Mouse (Mus musculus) heart, postnatal 10 days (tissue): ENCODE data around the gene Car10. TPM values are rescaled to one million over a fixed set of nuclear protein-coding genes. Genes with fewer than 3 reads are reported as not detected.

ENCODE experiments used
- DNase-seq, 2 experiments: peaks; one replicate each; pipeline ENCODE4 v3.0.0; 2021
- intact Hi-C: fragments of 180-260 bp; cut with DNase I; formaldehyde crosslinking; loops from one replicate; pipeline ENCODE4 v1.15.1; 2025
- total RNA-seq, 2 experiments: library from RNA; stranded (reverse); gene quantifications; 2 replicates each; pipeline ENCODE4 v1.2.3; 2021

The Car10 gene
- total RNA-seq, 2 experiments from 2014 or later = not detected

DNA sequence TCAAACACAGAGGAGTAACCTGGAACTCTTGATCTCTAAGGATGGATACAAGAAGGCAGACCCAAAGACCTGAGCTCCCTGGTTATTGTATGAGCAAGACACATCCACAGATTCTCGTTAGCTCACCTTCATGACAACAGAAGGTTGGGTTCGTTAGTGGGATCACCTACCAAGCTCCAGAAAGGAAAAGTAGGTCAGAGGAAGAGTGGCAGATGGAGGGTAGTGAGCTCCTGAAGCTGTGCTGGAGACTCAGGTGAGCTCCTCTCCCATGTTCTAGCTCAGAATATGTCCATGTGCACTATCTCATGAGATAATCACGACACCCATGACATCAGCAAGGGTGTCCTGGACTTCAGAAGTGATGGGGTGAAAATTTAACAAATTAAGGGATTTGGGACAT is 57.1 kb downstream of the Car10 start:
- intact Hi-C loops = no loop called here
- no peak for DNase-seq

DNA sequence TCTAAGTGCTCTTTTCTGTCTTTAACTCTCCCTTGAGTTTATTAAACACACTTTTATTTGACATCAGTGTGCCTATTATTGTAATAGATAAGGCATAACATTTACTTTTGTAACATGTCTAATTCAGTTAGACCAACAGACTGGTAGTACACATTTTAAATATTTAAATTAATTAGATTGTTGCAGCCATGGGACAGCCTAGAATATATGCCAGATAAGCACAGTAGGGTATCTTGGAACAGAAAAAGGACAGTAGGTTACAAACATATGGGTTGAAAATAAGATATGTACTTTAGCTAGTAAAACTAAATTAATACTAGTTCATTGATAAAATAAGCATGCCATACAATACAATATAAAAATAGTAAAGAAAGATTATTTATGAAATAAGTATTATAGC is 74.6 kb downstream of the Car10 start:
- no peak for DNase-seq
- intact Hi-C loops = no loop called here

DNA sequence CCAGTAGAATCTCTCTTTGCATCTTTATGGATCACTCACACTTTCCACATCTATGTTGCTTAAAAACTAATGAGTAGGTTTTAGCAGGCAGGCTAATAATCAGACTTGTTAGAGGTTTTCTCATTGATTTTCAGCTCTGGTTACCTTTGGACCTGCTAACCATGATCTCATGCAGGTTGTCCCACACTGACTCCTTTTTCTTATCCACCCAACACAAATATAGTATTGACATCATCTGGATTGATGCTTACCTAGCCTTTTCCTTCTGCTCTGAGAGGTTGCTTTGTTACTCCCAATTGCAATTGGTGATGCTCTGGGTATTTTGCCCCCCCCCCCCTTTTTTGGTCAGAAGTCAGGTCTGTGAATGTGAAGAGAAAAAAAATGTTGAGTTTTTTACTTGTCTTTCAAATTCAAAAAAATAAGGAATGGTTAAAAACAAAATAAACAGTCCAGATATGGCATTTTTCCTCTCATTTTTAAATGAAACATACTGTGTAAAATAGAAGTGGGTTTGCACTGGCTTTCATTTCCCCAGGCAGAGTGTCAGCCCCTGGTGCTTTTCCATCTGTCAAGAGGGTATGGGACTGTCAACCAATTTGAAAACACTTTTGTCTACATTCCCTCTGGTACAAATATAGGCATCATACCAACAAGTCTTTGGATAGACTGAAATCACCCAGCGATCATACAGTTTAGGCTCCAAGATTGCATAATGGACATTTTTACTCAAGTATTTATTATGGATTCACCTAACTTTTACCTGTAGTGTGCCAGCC is 75.9 kb downstream of the Car10 start:
- intact Hi-C loops = no loop called here
- DNase-seq = no peak

DNA sequence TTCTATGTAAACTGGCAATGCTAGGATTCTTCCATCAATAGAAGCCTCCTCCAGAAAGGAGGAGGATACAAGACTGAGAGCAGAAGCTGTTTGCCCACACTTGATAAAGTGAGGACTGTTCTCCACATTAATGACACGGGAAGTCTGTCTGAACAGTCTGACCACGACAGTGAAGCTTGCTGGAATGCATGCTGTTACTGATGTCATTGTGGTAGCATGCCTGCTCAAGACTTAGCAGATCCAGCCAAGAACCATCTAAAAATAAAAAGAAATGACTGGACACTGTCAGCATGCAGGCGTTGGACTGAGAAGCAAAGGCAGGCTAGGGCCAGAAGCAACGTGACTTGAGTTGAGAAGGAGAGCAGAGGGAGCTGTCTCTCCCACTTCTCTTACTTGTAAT is 87.6 kb downstream of the Car10 start:
- intact Hi-C loops = no loop called here
- DNase-seq = peak; percentile 62 to 67

DNA sequence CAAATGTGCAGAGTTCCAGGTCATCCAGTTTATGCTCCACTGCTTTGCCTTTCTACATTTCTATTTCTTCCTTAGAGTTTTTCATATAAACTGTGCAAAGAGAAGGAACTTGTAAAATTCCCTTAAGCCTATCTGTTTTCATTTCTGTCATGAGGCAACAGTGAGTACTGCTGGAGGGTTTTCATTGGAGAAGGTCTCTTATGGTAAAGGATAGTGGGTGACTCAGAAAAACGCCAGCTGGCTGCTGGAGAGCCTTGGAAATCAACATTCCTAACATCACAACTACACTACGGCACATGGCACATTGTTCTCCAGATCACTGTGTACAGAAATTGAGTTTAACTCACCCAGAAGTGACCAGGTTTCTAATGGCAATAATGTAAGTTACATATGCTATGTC is 88.3 kb downstream of the Car10 start:
- intact Hi-C loops = no loop called here
- DNase-seq = no peak

DNA sequence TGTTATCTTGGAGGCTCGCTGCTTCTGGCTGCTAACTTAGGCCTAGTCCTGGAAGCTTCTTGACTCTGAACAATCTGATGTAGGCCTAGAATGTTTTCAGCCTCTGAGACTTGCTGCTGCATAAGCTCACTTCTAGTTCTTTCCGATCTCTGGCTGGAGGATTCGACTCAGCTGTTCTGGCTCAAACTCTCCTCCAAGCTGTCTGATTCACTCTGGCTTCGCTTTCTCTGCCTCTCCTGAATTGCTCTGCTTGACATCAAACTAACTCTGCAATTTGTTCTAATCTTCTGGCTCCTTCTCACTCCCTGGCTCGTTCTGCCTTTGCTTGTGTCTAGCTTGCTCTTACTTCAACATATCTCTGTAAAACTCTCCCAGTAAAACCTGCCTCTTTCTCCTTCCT is 90.8 kb downstream of the Car10 start:
- peak; percentile 35 to 51 for DNase-seq
- intact Hi-C loops = no loop called here

DNA sequence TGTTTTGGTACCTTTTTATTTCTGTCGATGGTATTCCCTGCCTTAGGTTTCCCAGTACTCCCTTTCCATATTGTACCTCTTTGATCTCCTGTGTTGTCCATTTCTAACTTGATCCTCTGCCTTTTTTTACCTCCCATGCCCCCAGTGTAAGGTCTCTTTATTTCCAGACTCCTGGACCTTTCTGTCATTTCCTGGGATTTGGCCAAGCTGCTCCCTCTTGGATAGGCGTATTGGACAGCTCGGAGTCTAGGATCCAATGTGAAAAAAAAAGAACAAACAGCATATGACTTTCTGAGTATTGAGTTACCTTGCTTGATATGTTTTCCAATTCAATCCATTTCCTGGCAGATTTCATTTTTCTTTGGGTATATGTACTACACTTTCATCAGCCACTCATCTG is 102.2 kb downstream of the Car10 start:
- intact Hi-C loops = no loop called here
- no peak for DNase-seq

DNA sequence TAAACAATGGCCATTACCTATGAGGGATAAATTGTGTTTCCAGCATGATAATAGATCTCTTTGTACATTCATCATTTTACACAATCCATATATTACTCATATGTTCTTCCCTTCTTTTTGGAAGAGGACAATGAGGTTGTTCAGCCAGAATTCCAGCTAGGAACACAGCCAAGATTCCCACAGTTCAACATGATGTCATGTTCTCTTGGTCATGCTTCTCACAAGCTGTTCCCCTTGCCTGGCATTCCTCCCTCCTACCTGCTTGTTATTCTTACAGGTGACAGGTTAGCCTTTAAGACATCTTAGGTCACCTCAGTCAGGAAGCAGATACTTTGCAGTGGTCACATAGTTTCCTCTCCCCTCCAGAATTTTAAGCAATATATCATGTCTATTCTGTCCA is 119.6 kb downstream of the Car10 start:
- no peak for DNase-seq
- intact Hi-C loops = no loop called here

DNA sequence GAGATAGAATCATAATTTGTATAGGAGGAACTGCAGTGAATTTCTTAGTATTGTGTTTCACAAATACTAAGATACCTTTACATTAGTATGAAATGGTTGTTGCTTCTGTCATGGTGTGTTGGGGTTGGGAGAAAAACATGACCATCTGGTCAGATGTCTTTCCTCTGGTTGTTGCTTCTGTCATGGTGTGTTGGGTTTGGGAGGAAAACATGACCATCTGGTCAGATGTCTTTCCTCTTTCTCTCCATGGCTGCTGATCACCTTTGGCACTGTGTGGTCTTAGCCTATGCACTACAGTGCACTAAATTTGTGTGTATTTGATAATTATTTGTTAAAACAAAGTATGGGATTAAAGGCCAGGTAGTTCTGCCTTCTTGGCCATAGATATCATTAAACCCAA is 132.2 kb downstream of the Car10 start:
- no peak for DNase-seq
- intact Hi-C loops = no loop called here

DNA sequence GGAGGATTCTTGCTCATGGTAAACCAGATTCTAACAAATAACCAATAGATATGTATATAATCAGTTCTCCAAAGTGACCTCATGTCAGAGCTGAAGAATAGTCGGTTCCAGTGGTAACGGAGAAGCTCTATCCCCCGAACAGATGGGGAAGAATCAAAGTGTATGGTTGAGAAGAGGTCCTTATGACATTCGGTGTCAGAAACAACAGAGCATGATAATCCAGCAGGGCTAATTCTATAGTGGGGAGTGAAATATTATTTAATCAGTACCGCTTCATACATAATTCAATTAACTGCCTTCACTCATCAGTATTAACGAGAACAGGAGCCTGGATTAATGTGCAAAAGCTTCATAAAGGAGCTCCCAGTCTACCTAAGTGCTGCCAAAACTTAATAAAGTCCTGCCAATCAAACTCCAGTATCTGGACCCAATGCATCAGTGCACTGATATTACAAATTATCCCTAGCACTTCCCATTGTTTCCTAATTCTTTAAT is 152.0 kb downstream of the Car10 start:
- intact Hi-C loops = no loop called here
- no peak for DNase-seq

DNA sequence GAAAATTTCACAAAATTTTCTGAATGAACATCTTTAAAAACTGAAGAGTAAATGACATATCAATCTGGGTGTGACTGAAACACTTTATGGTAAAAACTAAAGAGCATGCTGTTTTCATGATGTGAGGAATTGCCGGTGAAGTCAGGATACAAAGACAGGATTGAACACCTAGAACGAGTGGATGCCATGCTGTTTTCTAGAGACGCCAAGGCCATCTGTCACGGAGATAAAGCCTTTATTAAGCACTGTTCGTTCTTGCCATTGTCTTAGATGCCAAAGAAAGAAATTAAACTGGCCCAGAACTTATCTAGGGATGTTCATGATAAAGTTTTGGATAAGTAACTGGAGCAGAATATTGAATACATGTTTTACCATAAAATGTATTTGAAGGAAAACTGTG is 153.9 kb downstream of the Car10 start:
- no peak for DNase-seq
- intact Hi-C loops = no loop called here

DNA sequence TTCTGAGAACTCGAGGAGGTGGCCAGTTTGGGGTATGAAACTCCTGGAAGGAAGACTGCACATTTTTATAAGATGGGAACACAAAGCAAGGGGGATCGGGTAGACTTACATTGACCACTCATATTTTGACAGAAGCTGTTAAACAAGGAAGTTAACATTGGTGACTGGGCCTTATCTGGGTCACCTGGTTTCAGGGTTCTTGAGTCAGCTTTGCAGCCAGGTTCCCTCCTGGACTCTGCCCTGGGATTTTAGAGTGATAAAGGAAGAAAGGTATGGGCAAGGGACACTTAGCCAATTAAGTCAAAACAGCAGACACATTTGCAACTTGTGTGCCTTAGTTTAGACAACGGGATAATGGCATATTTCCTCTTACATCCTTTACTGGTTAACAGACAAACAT is 166.2 kb downstream of the Car10 start:
- intact Hi-C loops = no loop called here
- no peak for DNase-seq

DNA sequence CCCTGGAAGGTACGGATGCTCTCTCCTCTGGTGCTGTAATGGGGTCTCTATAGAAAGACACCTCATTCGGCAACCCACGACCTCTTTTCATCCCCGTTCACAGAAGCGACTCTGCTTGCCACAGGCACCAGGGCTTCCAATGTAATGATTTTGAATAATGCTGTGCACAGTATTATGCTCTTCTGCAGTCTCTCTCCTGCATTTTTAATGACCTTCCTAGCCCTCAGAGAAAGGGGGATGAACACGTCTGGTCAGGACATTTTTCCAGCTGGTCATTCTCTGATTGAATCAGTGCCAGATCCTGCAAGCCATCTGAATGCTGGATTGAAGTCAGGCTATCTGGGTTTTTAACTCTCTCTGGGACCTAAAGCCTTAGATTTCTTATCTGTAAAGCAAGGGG is 174.2 kb downstream of the Car10 start:
- no peak for DNase-seq
- intact Hi-C loops = no loop called here

DNA sequence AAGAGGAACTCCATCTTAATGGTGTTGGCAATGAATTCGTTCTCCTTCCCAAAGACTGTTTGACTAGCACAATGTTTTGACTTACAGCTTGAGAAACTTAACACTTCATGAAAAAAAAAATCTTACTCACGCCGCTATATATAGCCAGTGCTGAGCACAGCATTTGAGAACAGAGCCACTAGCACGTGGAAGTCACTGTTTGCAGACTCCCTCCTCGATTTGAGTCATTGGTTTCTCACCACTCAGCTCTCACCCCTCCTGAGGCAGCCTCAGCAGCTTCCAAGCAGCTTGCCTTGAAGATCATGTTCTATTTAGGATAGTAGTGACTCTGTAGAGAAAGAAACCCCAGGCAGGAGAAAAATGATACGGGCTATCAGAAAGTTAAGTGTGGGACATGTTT is 176.1 kb downstream of the Car10 start:
- intact Hi-C loops = no loop called here
- peak; percentile 9 to 24 for DNase-seq

DNA sequence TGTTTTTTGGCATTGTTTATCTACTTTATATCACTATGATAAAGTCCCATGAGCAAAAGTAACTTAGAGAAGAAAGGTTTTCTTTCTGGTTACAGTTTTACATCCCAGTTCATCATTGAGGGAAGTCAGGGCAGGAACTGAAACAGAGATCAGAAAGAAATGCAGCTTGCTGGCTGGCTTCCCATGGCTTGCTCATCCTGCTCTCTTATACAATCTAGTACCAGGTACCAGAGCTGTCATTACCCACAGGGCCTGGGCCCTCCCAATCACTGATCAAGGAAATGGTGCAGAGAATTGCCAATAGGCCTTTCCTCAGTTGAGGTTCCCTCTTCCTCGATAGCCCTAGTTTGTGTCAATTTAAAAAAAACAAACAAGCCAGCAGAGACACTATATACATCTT is 195.8 kb downstream of the Car10 start:
- no peak for DNase-seq
- intact Hi-C loops = no loop called here

DNA sequence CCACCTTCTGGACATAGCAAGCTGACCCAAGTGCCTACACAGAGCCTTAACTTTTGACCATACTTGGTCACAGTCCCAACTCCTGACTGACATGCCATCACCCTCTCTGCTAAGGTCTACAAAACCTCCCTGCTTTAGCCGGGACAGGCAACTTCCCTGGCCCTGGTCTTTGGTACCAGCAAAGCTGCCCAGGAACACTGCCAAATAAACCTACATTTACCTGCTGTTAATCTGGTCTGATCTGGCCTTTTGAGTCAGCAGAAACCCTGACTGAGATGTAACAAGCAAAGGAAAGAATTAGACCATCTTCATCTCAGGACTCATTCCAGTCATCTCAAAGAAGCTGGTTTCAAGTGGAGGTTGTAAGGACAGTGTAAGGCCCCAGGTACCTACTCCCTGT is 212.2 kb downstream of the Car10 start:
- DNase-seq = no peak
- intact Hi-C loops = no loop called here

DNA sequence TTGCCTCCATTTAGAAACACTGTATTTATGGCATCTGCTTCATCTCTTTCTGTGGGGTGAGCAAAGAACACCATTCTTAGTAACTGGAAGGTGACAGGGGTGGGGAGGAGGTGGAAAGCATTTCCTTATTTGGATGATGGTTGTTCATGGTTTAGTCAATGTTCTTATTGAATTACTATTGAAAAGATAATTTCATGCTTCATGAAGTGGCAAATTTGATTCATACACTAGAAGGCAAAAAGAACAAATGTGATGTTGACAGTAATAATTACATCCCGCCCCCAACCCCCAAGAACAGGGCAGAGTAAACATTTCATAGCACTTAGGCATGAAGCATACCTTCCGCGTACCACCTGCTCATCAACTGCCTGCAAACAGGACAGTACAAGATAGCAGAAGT is 239.9 kb downstream of the Car10 start:
- intact Hi-C loops = no loop called here

DNA sequence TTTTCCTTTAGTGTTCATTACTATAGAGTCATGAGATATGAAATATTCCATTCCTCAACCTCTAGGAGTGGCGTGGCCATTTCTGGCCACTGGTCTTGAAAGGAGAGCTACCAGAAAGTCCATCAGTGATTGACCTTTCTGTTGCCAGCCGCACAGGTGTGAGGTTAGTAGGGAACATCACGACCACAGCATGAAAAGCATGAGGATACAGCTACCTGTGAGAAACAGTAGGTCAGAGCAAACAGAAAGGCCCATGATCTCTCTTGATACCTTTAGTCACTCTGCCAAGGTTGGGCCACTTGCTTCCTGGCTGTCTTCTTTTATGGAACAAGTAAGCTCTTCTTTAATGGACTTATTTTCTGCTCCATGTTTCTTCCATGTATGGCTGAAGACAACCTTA is 246.1 kb downstream of the Car10 start:
- DNase-seq = no peak
- intact Hi-C loops = no loop called here

More for the DNA sequence above, 239.9 kb downstream of the Car10 start:
- no peak for DNase-seq

DNA sequence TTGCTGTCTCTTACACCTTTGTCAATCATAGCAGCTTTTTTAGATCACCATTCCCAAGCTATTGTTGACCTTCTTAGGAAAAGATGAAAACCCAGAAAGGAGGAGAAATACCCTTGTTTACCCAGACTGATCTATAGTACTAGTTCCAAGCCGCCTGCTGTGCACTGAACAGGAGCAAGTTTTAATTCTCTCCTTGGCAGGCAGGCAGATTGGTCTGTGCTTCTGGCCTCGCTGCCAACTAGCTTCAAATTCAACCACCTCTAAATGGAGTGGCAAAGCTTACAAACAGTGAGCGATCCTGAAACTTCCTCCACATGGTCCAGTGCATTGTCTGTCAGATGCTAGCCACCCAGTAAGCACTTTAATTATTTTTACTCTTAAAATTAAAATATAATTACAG is 247.0 kb downstream of the Car10 start:
- intact Hi-C loops = no loop called here
- DNase-seq = no peak

DNA sequence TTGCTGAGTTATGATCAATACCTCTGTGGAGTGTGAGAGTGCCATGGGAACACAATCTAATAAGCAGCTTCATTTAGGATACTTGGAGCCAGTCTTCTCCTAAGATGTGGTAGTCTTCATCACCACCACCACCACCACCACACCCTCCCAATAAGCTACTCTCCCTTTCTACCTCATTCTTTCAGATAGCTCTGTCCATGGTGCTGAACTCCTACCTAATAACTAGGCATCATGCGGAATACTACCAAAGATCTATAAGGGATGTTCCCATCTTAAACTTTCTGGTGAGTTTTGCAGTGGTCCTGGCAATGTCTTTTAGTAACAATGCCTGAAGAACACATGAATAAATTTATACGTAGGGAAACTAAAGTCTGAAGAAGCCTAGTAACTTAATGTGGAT is 263.7 kb downstream of the Car10 start:
- peak in 1 of 2 experiments; percentile 2 for DNase-seq
- intact Hi-C loops = no loop called here

DNA sequence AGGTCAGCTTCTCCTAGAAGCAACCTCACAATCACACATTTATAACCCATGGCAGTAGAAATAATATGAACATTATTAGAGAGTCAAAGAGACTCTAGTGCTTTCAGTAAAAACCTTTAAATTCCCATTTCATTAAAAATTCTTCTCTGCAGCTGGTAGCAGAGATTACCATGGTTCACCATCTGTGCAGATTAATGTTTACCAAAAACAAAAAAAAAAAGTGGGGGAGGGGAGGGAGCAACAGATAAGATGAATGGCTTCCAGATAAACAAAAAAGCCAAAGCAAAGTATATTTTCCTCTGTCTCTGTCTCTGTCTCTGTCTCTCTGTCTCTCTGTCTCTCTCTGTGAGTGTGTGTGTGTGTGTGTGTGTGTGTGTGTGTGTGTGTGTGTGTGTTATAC is 266.3 kb downstream of the Car10 start:
- DNase-seq = no peak
- intact Hi-C loops = no loop called here

DNA sequence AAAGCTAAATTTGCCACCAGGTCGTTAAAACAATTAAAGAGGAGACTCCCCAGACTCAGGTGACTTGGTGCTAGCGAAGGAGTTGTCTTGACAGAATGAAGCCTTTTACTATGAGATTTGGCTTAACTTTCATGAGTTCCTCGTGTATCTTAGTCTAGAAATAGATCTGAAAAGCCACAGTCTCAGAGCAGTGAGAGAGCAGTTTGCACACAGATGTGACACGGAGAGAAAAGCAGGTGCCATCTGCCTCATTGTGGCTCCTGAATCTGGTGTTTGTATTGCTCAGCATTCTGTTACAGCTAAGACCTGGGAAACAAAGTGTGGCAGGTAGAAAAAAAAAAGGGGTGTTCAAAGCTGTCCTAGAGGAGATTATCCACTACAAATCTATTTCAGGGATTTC is 269.4 kb downstream of the Car10 start:
- no peak for DNase-seq

DNA sequence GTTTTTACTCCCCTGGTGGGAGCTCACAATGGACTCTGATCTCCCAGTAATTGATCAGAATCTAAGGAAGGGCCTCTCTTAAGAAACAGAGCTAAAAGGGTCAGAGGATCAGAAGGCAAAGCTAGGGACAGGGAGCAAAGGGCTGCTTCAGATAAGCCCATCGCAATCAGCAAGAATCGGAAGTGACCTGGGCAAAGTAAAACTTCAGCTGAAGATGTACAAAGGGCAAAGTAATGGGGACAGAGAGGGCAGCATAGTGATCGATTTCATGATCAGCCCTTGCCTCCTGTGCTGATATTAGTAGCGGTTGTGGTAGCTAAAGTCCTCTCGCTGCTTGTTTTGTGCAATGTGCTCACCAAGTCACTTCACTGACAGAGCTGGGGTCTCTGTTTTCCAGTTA is 269.9 kb downstream of the Car10 start:
- no peak for DNase-seq
- intact Hi-C loops = no loop called here

More for the DNA sequence above, 269.4 kb downstream of the Car10 start:
- intact Hi-C loops = no loop called here
